Mouse (Mus musculus): ENCODE measurements around the gene Med14. TPM values are rescaled to one million over a fixed set of nuclear protein-coding genes. Genes with fewer than 3 reads are reported as not detected.

Med14 gene
- total RNA-seq (2014; rRNA removed), result 7.7 and 8.6 TPM in 2 replicates
- polyA plus RNA-seq (2012; rRNA removed), result 4.2 and 4.4 TPM in 2 replicates

GRCm38 (mm10) chrX:12761626-12762333, at the start of gene Med14:
TSS of gene Med14 (minus strand) at chrX:12762073.
- H3K36me3 ChIP-seq (ENCODE audit: control insufficient read depth, insufficient read depth, low read length), result no peaks in the 10 kb centered on the region
- H3K27ac ChIP-seq (replicated peaks; ENCODE audit: insufficient read depth, low read depth, low read length), result peak within 1 kb of the TSS; percentile 85
- H3K4me1 ChIP-seq (ENCODE audit: control insufficient read depth, insufficient read depth, low read length), result no peaks in the 10 kb centered on the region
- DNase-seq (ENCODE audit: extremely low read depth, low read depth, low spot score), result peak; percentile 71
- H3K27me3 ChIP-seq (ENCODE audit: control insufficient read depth, insufficient read depth, low read length), result no peaks in the 10 kb centered on the region
- H3K4me3 ChIP-seq (ENCODE audit: insufficient read depth, low read depth, low read length), result peak within 1 kb of the TSS; percentile 81
- H3K79me2 ChIP-seq (ENCODE audit: control insufficient read depth, insufficient read depth, low read length), result peaks cover 4% of the 10 kb centered on the region; the same call in 1 of the 2 replicates
- WGBS, result under 1% methylated on average over 47 of the region's 79 CpGs
- TF ChIP-seq CTCF (IDR thresholded peaks at IDR 0.05; ENCODE audit: low read depth, low read length) (no peak), POLR2A (IDR thresholded peaks at IDR 0.05; ENCODE audit: extremely low read depth, insufficient read depth, low read length) (peak; percentile 81)
- H3K9ac ChIP-seq (ENCODE audit: low read depth, low read length), result peak within 1 kb of the TSS; percentile 96

- no peak overlapping the region for H3K4me3 ChIP-seq (ENCODE audit: insufficient read depth, low read depth, low read length)
- no peaks in the 10 kb centered on the region for H3K4me1 ChIP-seq (ENCODE audit: control insufficient read depth, insufficient read depth, low read length)
- no peaks in the 10 kb centered on the region for H3K27me3 ChIP-seq (ENCODE audit: control insufficient read depth, insufficient read depth, low read length)
- no peak overlapping the region for H3K9ac ChIP-seq (ENCODE audit: low read depth, low read length)
- 89% methylated on average over 4 of the region's 4 CpGs for WGBS
- H3K27ac ChIP-seq (replicated peaks; ENCODE audit: insufficient read depth, low read depth, low read length), result no peak overlapping the region
- no peak for DNase-seq (ENCODE audit: extremely low read depth, low read depth, low spot score)
- no peaks in the 10 kb centered on the region for H3K36me3 ChIP-seq (ENCODE audit: control insufficient read depth, insufficient read depth, low read length)
- TF ChIP-seq POLR2A (IDR thresholded peaks at IDR 0.05; ENCODE audit: extremely low read depth, insufficient read depth, low read length), result no peak
- no peak for TF ChIP-seq CTCF (IDR thresholded peaks at IDR 0.05; ENCODE audit: low read depth, low read length)
- no peaks in the 10 kb centered on the region for H3K79me2 ChIP-seq (ENCODE audit: control insufficient read depth, insufficient read depth, low read length)
Observed at GRCm38 (mm10) chrX:12800559-12800958, 38.7 kb upstream of the Med14 start.

- Histone ChIP-seq H3K79me2 (ENCODE audit: control insufficient read depth, insufficient read depth, low read length) (no peaks in the 10 kb centered on the region), H3K36me3 (ENCODE audit: control insufficient read depth, insufficient read depth, low read length) (no peaks in the 10 kb centered on the region), H3K27me3 (ENCODE audit: control insufficient read depth, insufficient read depth, low read length) (no peaks in the 10 kb centered on the region), H3K4me3 (ENCODE audit: insufficient read depth, low read depth, low read length) (no peak overlapping the region), H3K4me1 (ENCODE audit: control insufficient read depth, insufficient read depth, low read length) (no peaks in the 10 kb centered on the region), H3K27ac (replicated peaks; ENCODE audit: insufficient read depth, low read depth, low read length) (no peak overlapping the region), H3K9ac (ENCODE audit: low read depth, low read length) (no peak overlapping the region)
- peak; percentile 47 for TF ChIP-seq CTCF (IDR thresholded peaks at IDR 0.05; ENCODE audit: low read depth, low read length)
- no peak for TF ChIP-seq POLR2A (IDR thresholded peaks at IDR 0.05; ENCODE audit: extremely low read depth, insufficient read depth, low read length)
- WGBS, result 31% methylated on average over 2 of the region's 2 CpGs
- peak; percentile 46 for DNase-seq (ENCODE audit: extremely low read depth, low read depth, low spot score)
Observed at GRCm38 (mm10) chrX:12794842-12795241, 33.0 kb upstream of the Med14 start.

GRCm38 (mm10) chrX:12791674-12792340, 29.9 kb upstream of the Med14 start:
- Histone ChIP-seq H3K9ac (ENCODE audit: low read depth, low read length) (no peak overlapping the region), H3K36me3 (ENCODE audit: control insufficient read depth, insufficient read depth, low read length) (no peaks in the 10 kb centered on the region), H3K79me2 (ENCODE audit: control insufficient read depth, insufficient read depth, low read length) (no peaks in the 10 kb centered on the region), H3K27ac (replicated peaks; ENCODE audit: insufficient read depth, low read depth, low read length) (no peak overlapping the region), H3K4me3 (ENCODE audit: insufficient read depth, low read depth, low read length) (no peak overlapping the region), H3K4me1 (ENCODE audit: control insufficient read depth, insufficient read depth, low read length) (no peaks in the 10 kb centered on the region), H3K27me3 (ENCODE audit: control insufficient read depth, insufficient read depth, low read length) (no peaks in the 10 kb centered on the region)
- TF ChIP-seq CTCF (IDR thresholded peaks at IDR 0.05; ENCODE audit: low read depth, low read length), result no peak
- TF ChIP-seq POLR2A (IDR thresholded peaks at IDR 0.05; ENCODE audit: extremely low read depth, insufficient read depth, low read length), result no peak
- no peak for DNase-seq (ENCODE audit: extremely low read depth, low read depth, low spot score)
- 85% methylated on average over 4 of the region's 4 CpGs for WGBS

- Histone ChIP-seq H3K27ac (replicated peaks; ENCODE audit: insufficient read depth, low read depth, low read length) (no peak overlapping the region), H3K4me3 (ENCODE audit: insufficient read depth, low read depth, low read length) (no peak overlapping the region), H3K9ac (ENCODE audit: low read depth, low read length) (no peak overlapping the region), H3K79me2 (ENCODE audit: control insufficient read depth, insufficient read depth, low read length) (no peaks in the 10 kb centered on the region), H3K27me3 (ENCODE audit: control insufficient read depth, insufficient read depth, low read length) (no peaks in the 10 kb centered on the region), H3K36me3 (ENCODE audit: control insufficient read depth, insufficient read depth, low read length) (no peaks in the 10 kb centered on the region), H3K4me1 (ENCODE audit: control insufficient read depth, insufficient read depth, low read length) (no peaks in the 10 kb centered on the region; the same call in 1 of the 2 replicates)
- no peak for DNase-seq (ENCODE audit: extremely low read depth, low read depth, low spot score)
- 79% methylated on average over 3 of the region's 3 CpGs for WGBS
- TF ChIP-seq POLR2A (IDR thresholded peaks at IDR 0.05; ENCODE audit: extremely low read depth, insufficient read depth, low read length), result no peak
- TF ChIP-seq CTCF (IDR thresholded peaks at IDR 0.05; ENCODE audit: low read depth, low read length), result no peak
Observed at GRCm38 (mm10) chrX:12773236-12773635, 11.4 kb upstream of the Med14 start.

Data from liver, adult 2 months (tissue).